Mouse (Mus musculus) liver, embryonic 14.5 days (tissue): ENCODE data around the gene Farsa.

Experiments
- CTCF ChIP-seq: IDR thresholded peaks from 2 replicates; pipeline ENCODE4 v1.5.1; 2016; ENCODE audit warnings: antibody characterized with exemption, low read depth, control low read depth
- EP300 ChIP-seq: IDR thresholded peaks from 2 replicates; pipeline ENCODE4 v1.6.1; 2016; ENCODE audit warnings: antibody characterized with exemption, low read depth

DNA sequence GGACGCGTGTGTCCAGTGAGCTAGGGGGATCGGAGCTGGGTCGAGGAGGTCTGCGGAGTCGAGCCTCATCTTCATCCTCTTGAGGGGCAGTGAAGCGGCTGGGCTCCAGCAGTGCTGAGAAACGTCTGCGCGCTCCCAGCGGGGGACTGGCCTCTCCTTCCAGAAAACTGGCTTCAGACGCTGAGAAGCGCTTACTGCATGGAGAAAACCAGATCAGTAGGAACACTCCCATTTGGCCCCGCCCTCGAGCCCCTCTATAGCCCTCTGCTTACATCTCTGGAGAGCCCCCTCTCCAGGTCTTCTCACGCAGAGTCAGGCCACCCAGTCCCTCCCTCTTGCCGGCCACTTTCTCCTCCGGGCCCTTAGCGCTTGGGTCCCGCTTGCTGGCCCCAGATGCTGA, 61.0 kb downstream of the Farsa start:
- no peak for TF ChIP-seq CTCF
- no peak for TF ChIP-seq EP300
